Mouse (Mus musculus) brain, embryonic 14.5 days (tissue): ENCODE results near the gene Ptcd2.

Experiments
- CTCF ChIP-seq: fragments of 200-500 bp; IDR thresholded peaks from 2 replicates; pipeline ENCODE4 v1.5.1; 2012; ENCODE audit warnings: inconsistent platforms, mild to moderate bottlenecking, moderate library complexity, borderline replicate concordance; ENCODE audit not compliant: insufficient read depth, insufficient read length; ENCODE audit errors: extremely low read depth
- POLR2A ChIP-seq: fragments of 200-500 bp; IDR thresholded peaks from 2 replicates; pipeline ENCODE4 v1.6.1; 2012; ENCODE audit warnings: mild to moderate bottlenecking, inconsistent platforms, borderline replicate concordance; ENCODE audit not compliant: poor library complexity, insufficient read depth, insufficient read length, severe bottlenecking; ENCODE audit errors: extremely low read depth

- TF ChIP-seq POLR2A: no peak
- no peak for TF ChIP-seq CTCF
Measured at GRCm38 (mm10) chr13:99320453-99320852, 24.1 kb downstream of the Ptcd2 start.
